Mouse (Mus musculus) bone marrow macrophage, adult 2 months (primary cell): ENCODE data around the gene Agbl4. TPM values are rescaled to one million over a fixed set of nuclear protein-coding genes. Genes with fewer than 3 reads are reported as not detected.

Source experiments
- H3K27ac ChIP-seq: 2 replicates; pipeline ENCODE4 v1.5.1; 2012; ENCODE audit warnings: low read depth, low read length; ENCODE audit not compliant: insufficient read depth
- H3K4me1 ChIP-seq: 2 replicates; pipeline ENCODE4 v1.6.1; 2012; ENCODE audit warnings: low read length; ENCODE audit not compliant: control insufficient read depth, insufficient read depth
- H3K4me3 ChIP-seq: 2 replicates; pipeline ENCODE4 v1.5.1; 2012; ENCODE audit warnings: mild to moderate bottlenecking, low read length, moderate library complexity; ENCODE audit not compliant: insufficient read depth
- CTCF ChIP-seq: IDR thresholded peaks from 2 replicates; pipeline ENCODE4 v1.5.1; 2012; ENCODE audit warnings: low read depth, mild to moderate bottlenecking, low read length, moderate library complexity
- POLR2A ChIP-seq: IDR thresholded peaks from 2 replicates; pipeline ENCODE4 v1.6.1; 2012; ENCODE audit warnings: mild to moderate bottlenecking, low read depth, low read length, borderline replicate concordance
- polyA plus RNA-seq: library from polyadenylated mRNA; stranded (reverse); fragments of >200 nt; gene quantifications from 2 replicates; pipeline ENCODE4 v1.2.4, GENCODE M21; 2012; ENCODE audit not compliant: missing spikeins, insufficient read depth, insufficient read length

The Agbl4 gene
- polyA plus RNA-seq, 1 experiment: not detected

- H3K4me1 ChIP-seq: no peaks in the 10 kb centered on the region
- no peak overlapping the region for H3K27ac ChIP-seq
- no peak overlapping the region for H3K4me3 ChIP-seq
- TF ChIP-seq CTCF (no peak), POLR2A (no peak)
Measured at GRCm38 (mm10) chr4:111431186-111431585, 1033.7 kb downstream of the Agbl4 start.

- no peak for TF ChIP-seq POLR2A
- TF ChIP-seq CTCF: no peak
- Histone ChIP-seq H3K4me3 (no peak overlapping the region), H3K27ac (no peak overlapping the region), H3K4me1 (no peaks in the 10 kb centered on the region)
Measured at GRCm38 (mm10) chr4:111432013-111432412, 1034.6 kb downstream of the Agbl4 start.

GRCm38 (mm10) chr4:111432417-111432816 lies 1035.0 kb downstream of the Agbl4 start:
- Histone ChIP-seq H3K4me1 (no peaks in the 10 kb centered on the region), H3K4me3 (no peak overlapping the region), H3K27ac (no peak overlapping the region)
- TF ChIP-seq CTCF (no peak), POLR2A (no peak)

GRCm38 (mm10) chr4:111441709-111442108 lies 1044.2 kb downstream of the Agbl4 start:
- Histone ChIP-seq H3K4me3 (no peak overlapping the region), H3K4me1 (no peaks in the 10 kb centered on the region), H3K27ac (no peak overlapping the region)
- TF ChIP-seq POLR2A (no peak), CTCF (no peak)

- no peak overlapping the region for H3K4me3 ChIP-seq
- no peak for TF ChIP-seq POLR2A
- no peak for TF ChIP-seq CTCF
- H3K4me1 ChIP-seq: no peaks in the 10 kb centered on the region
- H3K27ac ChIP-seq: no peak overlapping the region
Measured at GRCm38 (mm10) chr4:111442435-111443238, 1045.2 kb downstream of the Agbl4 start.

GRCm38 (mm10) chr4:111443906-111444615 lies 1046.6 kb downstream of the Agbl4 start:
- Histone ChIP-seq H3K27ac (no peak overlapping the region), H3K4me1 (no peaks in the 10 kb centered on the region), H3K4me3 (no peak overlapping the region)
- TF ChIP-seq POLR2A: no peak
- TF ChIP-seq CTCF: no peak

- no peak overlapping the region for H3K27ac ChIP-seq
- H3K4me1 ChIP-seq: no peaks in the 10 kb centered on the region
- H3K4me3 ChIP-seq: no peak overlapping the region
- TF ChIP-seq POLR2A: no peak
- TF ChIP-seq CTCF: no peak
Measured at GRCm38 (mm10) chr4:111444616-111445160, 1047.2 kb downstream of the Agbl4 start.

- H3K27ac ChIP-seq: no peak overlapping the region
- H3K4me1 ChIP-seq: no peaks in the 10 kb centered on the region
- H3K4me3 ChIP-seq: no peak overlapping the region
- TF ChIP-seq CTCF: no peak
- no peak for TF ChIP-seq POLR2A
Measured at GRCm38 (mm10) chr4:111447918-111448317, 1050.5 kb downstream of the Agbl4 start.

- Histone ChIP-seq H3K4me1 (no peaks in the 10 kb centered on the region), H3K4me3 (no peak overlapping the region), H3K27ac (no peak overlapping the region)
- no peak for TF ChIP-seq CTCF
- TF ChIP-seq POLR2A: no peak
Measured at GRCm38 (mm10) chr4:111448586-111448985, 1051.1 kb downstream of the Agbl4 start.

- H3K4me3 ChIP-seq: no peak overlapping the region
- H3K27ac ChIP-seq: no peak overlapping the region
- H3K4me1 ChIP-seq: no peaks in the 10 kb centered on the region
- TF ChIP-seq CTCF (no peak), POLR2A (no peak)
Measured at GRCm38 (mm10) chr4:111449442-111450199, 1052.2 kb downstream of the Agbl4 start.
